Mouse (Mus musculus) MEL (cell line): ENCODE results near the gene Galnt17.

Source experiments
- BHLHE40 ChIP-seq: IDR thresholded peaks from 2 replicates; pipeline ENCODE4 v1.6.1; 2012; ENCODE audit warnings: low read depth, mild to moderate bottlenecking, inconsistent platforms, low read length, improper control_type of control experiment, borderline replicate concordance
- CHD1 ChIP-seq: IDR thresholded peaks from 2 replicates; pipeline ENCODE4 v1.6.1; 2012; ENCODE audit warnings: low read depth, mild to moderate bottlenecking, inconsistent platforms, low read length, improper control_type of control experiment
- CTCF ChIP-seq, 3 experiments: IDR thresholded peaks in 2 of 3; conservative IDR thresholded peaks in 1 of 3; 2 replicates each; pipeline ENCODE4 v1.5.1; 2011 to 2012; ENCODE audit warnings: low read length in 3 of 3, low read depth in 2 of 3, mild to moderate bottlenecking in 2 of 3, improper control_type of control experiment in 1 of 3, inconsistent platforms in 1 of 3, mixed read lengths in 1 of 3, moderate library complexity in 1 of 3; ENCODE audit not compliant: control insufficient read depth in 1 of 3, insufficient read depth in 1 of 3, poor library complexity in 1 of 3, severe bottlenecking in 1 of 3
- E2F4 ChIP-seq: IDR thresholded peaks from 2 replicates; pipeline ENCODE4 v1.6.1; 2011; ENCODE audit warnings: low read depth, low read length, improper control_type of control experiment, borderline replicate concordance
- EP300 ChIP-seq, 2 experiments: IDR thresholded peaks; 2 replicates each; pipeline ENCODE4 v1.6.1; 2011; ENCODE audit warnings: improper control_type of control experiment in 2 of 2, low read length in 2 of 2, low read depth in 1 of 2, mild to moderate bottlenecking in 1 of 2
- GATA1 ChIP-seq: IDR thresholded peaks from 2 replicates; pipeline ENCODE4 v1.6.1; 2011; ENCODE audit warnings: low read depth, low read length, improper control_type of control experiment
- MYC ChIP-seq: IDR thresholded peaks from 2 replicates; pipeline ENCODE4 v1.6.1; 2011; ENCODE audit warnings: low read depth, mild to moderate bottlenecking, low read length, improper control_type of control experiment, moderate library complexity
- POLR2A ChIP-seq, 2 experiments: IDR thresholded peaks; 2 replicates each; pipeline ENCODE4 v1.6.1; 2011 to 2012; ENCODE audit warnings: low read length in 2 of 2, mild to moderate bottlenecking in 2 of 2, control low read depth in 1 of 2, improper control_type of control experiment in 1 of 2, low read depth in 1 of 2, moderate library complexity in 1 of 2; ENCODE audit not compliant: control insufficient read depth in 1 of 2, insufficient read depth in 1 of 2, poor library complexity in 1 of 2
- TBP ChIP-seq: IDR thresholded peaks from 2 replicates; pipeline ENCODE4 v1.8.0; 2011; ENCODE audit warnings: low read depth, low read length, improper control_type of control experiment
- TCF12 ChIP-seq: IDR thresholded peaks from 2 replicates; pipeline ENCODE4 v1.6.1; 2014; ENCODE audit warnings: low read depth, mild to moderate bottlenecking, inconsistent platforms, low read length, improper control_type of control experiment, moderate library complexity
- ZNF384 ChIP-seq: IDR thresholded peaks from 2 replicates; pipeline ENCODE4 v1.6.1; 2012; ENCODE audit warnings: low read depth, mild to moderate bottlenecking, inconsistent platforms, low read length, improper control_type of control experiment

DNA sequence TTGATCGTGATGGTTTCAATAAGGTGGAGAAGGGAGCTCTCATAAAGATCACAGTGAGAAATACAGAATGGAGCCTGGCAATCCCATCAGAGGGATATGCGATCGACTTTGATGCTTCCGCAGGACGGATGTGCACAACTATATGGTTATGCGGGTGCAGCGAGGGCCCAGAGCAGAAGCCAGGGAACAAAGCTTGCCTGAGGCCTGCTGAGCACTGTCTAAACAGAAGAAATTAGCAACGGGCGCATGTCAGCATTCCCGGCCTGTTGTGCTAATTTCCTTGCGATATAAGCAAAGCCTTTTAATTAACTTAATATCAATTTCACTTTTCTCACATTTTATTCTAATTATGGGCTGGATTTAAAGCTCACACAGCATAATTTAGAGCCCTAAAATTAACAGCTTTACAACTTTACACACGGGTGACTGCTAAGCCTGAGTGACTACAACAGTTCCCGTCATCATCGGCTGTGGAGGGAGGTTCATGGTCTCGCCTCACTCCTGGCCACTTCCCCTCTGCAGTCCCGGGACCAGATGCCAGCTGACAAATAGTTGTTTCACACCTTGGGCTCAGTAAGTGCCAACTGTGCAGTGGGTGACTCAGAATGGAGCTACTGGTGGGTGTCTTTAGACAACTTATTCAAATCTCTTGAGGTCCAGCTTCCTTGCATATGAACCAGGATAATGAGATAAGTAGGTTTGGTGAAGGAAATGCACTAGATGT, 14.4 kb downstream of the Galnt17 start:
- TF ChIP-seq CTCF (IDR thresholded peaks at IDR 0.05 in 2 of 3, conservative IDR thresholded peaks at IDR 0.05 in 1 of 3; ENCODE audit: control insufficient read depth in 1 of 3, insufficient read depth in 1 of 3, low read depth in 2 of 3, low read length in 3 of 3, poor library complexity in 1 of 3, severe bottlenecking in 1 of 3), result no peak
- no peak for TF ChIP-seq POLR2A (IDR thresholded peaks at IDR 0.05; ENCODE audit: control insufficient read depth in 1 of 2, insufficient read depth in 1 of 2, low read depth in 1 of 2, low read length in 2 of 2, poor library complexity in 1 of 2)
- TF ChIP-seq E2F4, result no peak
- TF ChIP-seq TBP, result no peak
- no peak for TF ChIP-seq ZNF384
- no peak for TF ChIP-seq TCF12
- TF ChIP-seq MYC, result no peak
- no peak for TF ChIP-seq BHLHE40
- no peak for TF ChIP-seq CHD1
- TF ChIP-seq GATA1, result no peak
- TF ChIP-seq EP300 (IDR thresholded peaks at IDR 0.05; ENCODE audit: low read depth in 1 of 2, low read length in 2 of 2), result no peak
